Comparison of ENCODE assay signal across 8 mouse cellular contexts in the genomic region with DNA sequence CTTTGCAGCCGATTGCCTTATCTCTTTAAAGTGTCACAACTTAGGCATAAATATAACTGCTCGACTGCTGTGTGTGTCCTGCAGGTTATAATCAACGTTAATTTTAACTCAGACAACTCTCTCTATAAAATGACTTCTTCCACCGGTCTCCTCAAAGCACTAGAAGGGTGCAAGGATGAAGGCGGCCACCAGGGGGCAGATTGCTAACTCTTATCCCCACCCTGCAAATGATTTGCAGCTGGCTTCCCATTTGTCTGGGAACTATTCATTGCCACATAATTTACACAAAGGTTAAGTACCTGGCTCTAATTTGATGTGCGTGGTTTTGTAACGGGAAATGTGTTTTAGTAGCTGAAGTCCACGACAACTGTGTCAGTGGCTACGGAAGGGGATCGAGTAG.
DNase-seq lines count a peak whose midpoint lies in the region.

No protein-coding gene starts in this region.

- DNase-seq in cerebellum, adult 11 months, result peak; percentile 26
- DNase-seq in cerebellum, adult 11-12 months, result no peak
- peak; percentile 32 for DNase-seq in Muller cell, postnatal 12 days (ENCODE audit: inconsistent ontology term)
- DNase-seq in cerebellum, postnatal 14 days, result peak; percentile 79 to 87
- DNase-seq in gastrocnemius, postnatal 36 days, result peak; percentile 62 to 69
- DNase-seq in layer of hippocampus, adult 9-11 months, result peak; percentile 71
- peak; percentile 63 to 72 for DNase-seq in lung, postnatal 4 days
- DNase-seq in spleen, postnatal 4 days (ENCODE audit: low spot score in 2 of 2), result peak; percentile 49 to 76

- intact Hi-C loops in gastrocnemius, postnatal 36 days (cut with DNase I), result loop anchor here (1.0 to 5.0 kb wide), 2 partner anchors 120 to 178 kb away; no protein-coding TSS in a partner anchor
